Mouse (Mus musculus) limb, embryonic 14.5 days (tissue): Measurements from ENCODE around the gene Gm5615. TPM values are rescaled to one million over a fixed set of nuclear protein-coding genes. Genes with fewer than 3 reads are reported as not detected.

Source experiments
- ATAC-seq: fragments of 200-750 bp; cut with Nextera tagmentation; 2 replicates; pipeline ENCODE4 v1.8.0; 2017; ENCODE audit warnings: low read depth, moderate number of reproducible peaks, moderate TSS enrichment; ENCODE audit not compliant: low FRiP score
- DNase-seq: peaks from one replicate; pipeline ENCODE4 v3.0.0-alpha.2; 2015; ENCODE audit warnings: low spot score
- H3K27ac ChIP-seq: fragments of 300-500 bp; sonication (generic); replicated peaks from 2 replicates; pipeline ENCODE4 v1.5.1; 2014; ENCODE audit warnings: low read depth, mild to moderate bottlenecking, low read length, moderate library complexity, mixed read lengths
- H3K27me3 ChIP-seq: fragments of 300-500 bp; sonication (generic); 2 replicates; pipeline ENCODE4 v1.6.1; 2014; ENCODE audit warnings: low read length, mixed read lengths; ENCODE audit not compliant: control insufficient read depth, insufficient read depth
- H3K36me3 ChIP-seq: fragments of 300-500 bp; sonication (generic); 2 replicates; pipeline ENCODE4 v1.6.1; 2014; ENCODE audit warnings: mild to moderate bottlenecking, low read length, moderate library complexity, mixed read lengths; ENCODE audit not compliant: control insufficient read depth, insufficient read depth
- H3K4me1 ChIP-seq: fragments of 300-500 bp; sonication (generic); 2 replicates; pipeline ENCODE4 v1.6.1; 2014; ENCODE audit warnings: antibody characterized with exemption, low read length, mixed read lengths; ENCODE audit not compliant: control insufficient read depth, insufficient read depth
- H3K4me2 ChIP-seq: fragments of 300-500 bp; sonication (generic); replicated peaks from 2 replicates; pipeline ENCODE4 v1.6.1; 2014; ENCODE audit warnings: low read depth, mild to moderate bottlenecking, low read length, moderate library complexity; ENCODE audit not compliant: severe bottlenecking
- H3K4me3 ChIP-seq: fragments of 300-500 bp; sonication (generic); replicated peaks from 2 replicates; pipeline ENCODE4 v1.5.1; 2014; ENCODE audit warnings: low read length
- H3K9ac ChIP-seq: fragments of 300-500 bp; sonication (generic); 2 replicates; pipeline ENCODE4 v1.6.1; 2014; ENCODE audit warnings: mild to moderate bottlenecking, low read depth, low read length, moderate library complexity; ENCODE audit not compliant: severe bottlenecking
- H3K9me3 ChIP-seq: fragments of 300-500 bp; sonication (generic); 2 replicates; pipeline ENCODE4 v1.6.1; 2016; ENCODE audit warnings: low read length; ENCODE audit not compliant: control insufficient read depth
- POLR2A ChIP-seq: fragments of 200-500 bp; IDR thresholded peaks from 2 replicates; pipeline ENCODE4 v1.8.0; 2012; ENCODE audit warnings: inconsistent platforms, mild to moderate bottlenecking, moderate library complexity, borderline replicate concordance; ENCODE audit not compliant: insufficient read depth, insufficient read length; ENCODE audit errors: extremely low read depth
- WGBS: fragments of 180-500 bp; shearing (Covaris S2); extraction: QIAGEN DNeasy Blood & Tissue Kit; methylation state at CpG from one replicate; pipeline ENCODE4 v1.1.7; 2014; 5-methylcytosine and 5-hydroxymethylcytosine counted together
- polyA plus RNA-seq, 2 experiments: library from polyadenylated mRNA; depleted of rRNA in 1 of 2; stranded (reverse) in 1 of 2; unstranded in 1 of 2; fragments of >200 nt; fragmentation: Nextera tagmentation in 1 of 2; extraction: Ambion mirVana in 1 of 2; gene quantifications; 2 replicates each; pipeline versions ENCODE4 v1.2.1 to v1.2.3; 2012 to 2014

The Gm5615 gene
- polyA plus RNA-seq (2012; rRNA removed) (not detected in 2 replicates), polyA plus RNA-seq (2014; fragmentation: Nextera tagmentation; extraction: Ambion mirVana) (not detected in 2 replicates)

DNA sequence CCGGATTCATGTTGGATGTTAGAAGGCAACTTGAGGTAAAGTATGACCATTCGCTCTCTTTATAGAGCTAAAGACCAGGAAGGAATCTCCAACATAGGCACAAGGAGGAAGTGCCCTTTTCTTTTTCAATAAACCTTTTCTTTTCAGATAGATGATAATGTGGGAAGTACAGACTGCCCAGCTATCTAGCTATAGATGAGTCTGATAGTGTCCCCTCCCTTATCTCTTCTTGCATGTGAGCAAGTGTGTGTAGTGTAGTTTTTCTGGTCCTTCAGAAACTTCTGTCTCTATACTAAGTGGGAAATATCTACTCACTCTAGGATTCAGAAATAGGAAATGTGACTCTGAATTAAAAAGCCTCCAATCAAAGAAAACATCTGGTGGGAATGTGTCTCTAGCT, at the start of gene Gm5615:
Gene Gm5615 (minus strand): TSS at position 101 of the 400 bp plus-strand sequence.
- Histone ChIP-seq H3K4me1 (no peaks in the 10 kb centered on the region), H3K9me3 (no peaks in the 10 kb centered on the region), H3K4me2 (no peak within 1 kb of the TSS), H3K9ac (no peak within 1 kb of the TSS), H3K27ac (no peak within 1 kb of the TSS), H3K4me3 (no peak within 1 kb of the TSS), H3K27me3 (no peaks in the 10 kb centered on the region), H3K36me3 (no peaks in the 10 kb centered on the region)
- WGBS = 92% methylated on average over 2 of the region's 2 CpGs
- no peak for TF ChIP-seq POLR2A
- DNase-seq (no peak), ATAC-seq (no peak)

GRCm38 (mm10) chr9:36582535-36582934, 40.8 kb upstream of the Gm5615 start, which contains the start of gene Gm17689:
TSS of gene Gm17689 (minus strand) at chr9:36582635.
- TF ChIP-seq POLR2A = no peak
- Histone ChIP-seq H3K4me3 (no peak within 1 kb of the TSS), H3K9ac (no peak within 1 kb of the TSS), H3K4me2 (no peak within 1 kb of the TSS), H3K4me1 (no peaks in the 10 kb centered on the region), H3K9me3 (no peaks in the 10 kb centered on the region), H3K36me3 (no peaks in the 10 kb centered on the region), H3K27ac (no peak within 1 kb of the TSS), H3K27me3 (no peaks in the 10 kb centered on the region)
- ATAC-seq (no peak), DNase-seq (no peak)
- 53% methylated on average over 1 of the region's 1 CpGs for WGBS

DNA sequence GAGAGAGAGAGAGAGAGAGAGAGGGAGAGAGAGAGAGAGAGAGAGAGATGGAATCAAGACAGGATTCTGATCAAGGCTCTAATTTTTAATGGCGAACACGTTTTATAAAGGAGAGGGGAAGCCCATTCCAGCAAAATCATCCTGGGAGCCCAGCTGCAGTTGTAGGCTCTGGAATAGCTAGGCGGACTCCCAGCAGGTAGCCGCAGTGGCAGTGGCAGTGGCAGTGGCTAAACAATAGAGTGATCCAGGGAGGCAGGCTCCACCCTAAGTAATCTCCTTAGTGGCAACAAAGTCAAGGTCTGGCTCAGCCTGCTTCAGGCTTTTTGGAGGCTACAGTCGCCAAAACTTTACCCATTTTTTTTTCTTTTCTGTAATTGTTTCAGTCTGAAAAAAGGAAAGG, 37.6 kb downstream of the Gm5615 start:
- H3K9ac ChIP-seq = no peak overlapping the region

GRCm38 (mm10) chr9:36495824-36496223, 45.9 kb downstream of the Gm5615 start:
- H3K4me3 ChIP-seq = no peak overlapping the region
- no peak for TF ChIP-seq POLR2A
- WGBS = 68% methylated on average over 1 of the region's 1 CpGs
- H3K27ac ChIP-seq = no peak overlapping the region
- no peaks in the 10 kb centered on the region for H3K4me1 ChIP-seq
- no peaks in the 10 kb centered on the region for H3K9me3 ChIP-seq
- ATAC-seq = no peak
- no peak overlapping the region for H3K4me2 ChIP-seq
- H3K27me3 ChIP-seq = no peaks in the 10 kb centered on the region
- H3K36me3 ChIP-seq = no peaks in the 10 kb centered on the region
- no peak for DNase-seq
- H3K9ac ChIP-seq = no peak overlapping the region

More for the DNA sequence above, 37.6 kb downstream of the Gm5615 start:
- Histone ChIP-seq H3K9me3 (no peaks in the 10 kb centered on the region), H3K4me3 (no peak overlapping the region), H3K27me3 (no peaks in the 10 kb centered on the region), H3K4me2 (no peak overlapping the region), H3K27ac (no peak overlapping the region), H3K36me3 (no peaks in the 10 kb centered on the region), H3K4me1 (no peaks in the 10 kb centered on the region)
- no peak for ATAC-seq
- TF ChIP-seq POLR2A = no peak
- DNase-seq = no peak
- WGBS = 78% methylated on average over 5 of the region's 5 CpGs

GRCm38 (mm10) chr9:36494501-36495220, 47.1 kb downstream of the Gm5615 start:
- ATAC-seq (no peak), DNase-seq (no peak)
- Histone ChIP-seq H3K27me3 (no peaks in the 10 kb centered on the region), H3K4me2 (no peak overlapping the region), H3K9me3 (no peaks in the 10 kb centered on the region), H3K4me1 (no peaks in the 10 kb centered on the region), H3K36me3 (no peaks in the 10 kb centered on the region), H3K4me3 (no peak overlapping the region), H3K9ac (no peak overlapping the region), H3K27ac (no peak overlapping the region)
- WGBS = 84% methylated on average over 4 of the region's 4 CpGs
- TF ChIP-seq POLR2A = no peak

Other genes with a start within 250 kb of the Gm5615 start
- not detected in 2 replicates for gene Gm7257, start 110.1 kb downstream of the Gm5615 start, polyA plus RNA-seq (2012; rRNA removed)
- gene Gm7257, start 110.1 kb downstream of the Gm5615 start, polyA plus RNA-seq (2014; fragmentation: Nextera tagmentation; extraction: Ambion mirVana) = not detected in 2 replicates
- gene Gm9513, start 66.3 kb downstream of the Gm5615 start, polyA plus RNA-seq (2012; rRNA removed) = not detected in 2 replicates
- not detected in 2 replicates for gene Gm9513, start 66.3 kb downstream of the Gm5615 start, polyA plus RNA-seq (2014; fragmentation: Nextera tagmentation; extraction: Ambion mirVana)
- not detected in 2 replicates for gene Gm17689, start 40.7 kb upstream of the Gm5615 start, polyA plus RNA-seq (2012; rRNA removed)
- not detected in 2 replicates for gene Gm17689, start 40.7 kb upstream of the Gm5615 start, polyA plus RNA-seq (2014; fragmentation: Nextera tagmentation; extraction: Ambion mirVana)
- not detected in 2 replicates for gene A630095E13Rik, start 101.4 kb upstream of the Gm5615 start, polyA plus RNA-seq (2012; rRNA removed)
- not detected in 2 replicates for gene A630095E13Rik, start 101.4 kb upstream of the Gm5615 start, polyA plus RNA-seq (2014; fragmentation: Nextera tagmentation; extraction: Ambion mirVana)
- gene Acrv1, start 151.3 kb upstream of the Gm5615 start, polyA plus RNA-seq (2012; rRNA removed) = not detected in 2 replicates
- gene Acrv1, start 151.3 kb upstream of the Gm5615 start, polyA plus RNA-seq (2014; fragmentation: Nextera tagmentation; extraction: Ambion mirVana) = not detected in 2 replicates
- gene Chek1, start 185.1 kb upstream of the Gm5615 start, polyA plus RNA-seq (2012; rRNA removed) = 17.2 and 18.4 TPM in 2 replicates
- gene Chek1, start 185.1 kb upstream of the Gm5615 start, polyA plus RNA-seq (2014; fragmentation: Nextera tagmentation; extraction: Ambion mirVana) = 32.7 and 32.9 TPM in 2 replicates
- gene Stt3a, start 225.7 kb upstream of the Gm5615 start, polyA plus RNA-seq (2012; rRNA removed) = 264 and 309 TPM in 2 replicates
- gene Stt3a, start 225.7 kb upstream of the Gm5615 start, polyA plus RNA-seq (2014; fragmentation: Nextera tagmentation; extraction: Ambion mirVana) = 245 and 251 TPM in 2 replicates